Mouse (Mus musculus) adrenal gland, adult 18-20 months (tissue): ENCODE data around the gene Noa1. TPM values are rescaled to one million over a fixed set of nuclear protein-coding genes. Genes with fewer than 3 reads are reported as not detected.

Experiments
- DNase-seq, 2 experiments: peaks; one replicate each; pipeline ENCODE4 v3.0.0; 2021 to 2022; ENCODE audit warnings: low spot score in 2 of 2
- total RNA-seq, 2 experiments: library from RNA; stranded (reverse); gene quantifications; 1 replicate in 1 of 2; 2 replicates in 1 of 2; pipeline ENCODE4 v1.2.3; 2021

Gene Noa1
- total RNA-seq, 2 experiments from 2014 or later: 22.5 to 25.9 TPM

DNA sequence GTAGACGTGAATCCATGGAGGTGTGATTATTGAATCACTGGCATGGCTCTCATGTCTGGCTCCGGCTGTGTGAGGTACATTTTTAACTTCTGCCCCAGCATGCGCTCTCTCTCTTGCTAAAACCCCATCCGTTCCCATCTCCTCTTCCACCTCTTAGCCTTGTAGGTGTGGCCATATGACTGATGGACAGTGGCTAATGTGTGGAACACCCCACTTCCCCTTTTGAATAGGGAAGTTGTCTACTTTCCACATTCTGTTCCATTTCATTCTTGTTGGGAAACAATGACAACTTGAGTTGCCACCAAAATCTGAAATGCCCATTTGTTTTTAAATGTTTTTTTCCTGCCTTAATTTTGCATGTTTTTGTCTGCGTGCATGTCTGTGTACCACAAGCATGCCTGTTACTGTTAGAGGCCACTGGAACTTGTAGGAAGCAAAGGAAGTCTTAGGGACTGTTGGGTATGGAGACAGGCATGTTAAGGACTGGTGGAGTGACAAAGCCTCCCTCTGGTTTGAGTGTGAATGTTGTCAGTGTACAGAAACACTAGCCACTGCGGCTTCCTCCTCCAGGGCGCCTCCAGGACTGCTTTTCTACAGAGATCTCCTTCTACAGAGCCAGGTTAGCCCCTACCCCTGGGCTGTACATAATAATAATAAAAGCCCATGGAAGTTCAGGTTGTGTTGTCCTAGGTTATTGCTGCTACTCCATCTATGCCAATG is 16.9 kb downstream of the Noa1 start:
- DNase-seq: no peak

DNA sequence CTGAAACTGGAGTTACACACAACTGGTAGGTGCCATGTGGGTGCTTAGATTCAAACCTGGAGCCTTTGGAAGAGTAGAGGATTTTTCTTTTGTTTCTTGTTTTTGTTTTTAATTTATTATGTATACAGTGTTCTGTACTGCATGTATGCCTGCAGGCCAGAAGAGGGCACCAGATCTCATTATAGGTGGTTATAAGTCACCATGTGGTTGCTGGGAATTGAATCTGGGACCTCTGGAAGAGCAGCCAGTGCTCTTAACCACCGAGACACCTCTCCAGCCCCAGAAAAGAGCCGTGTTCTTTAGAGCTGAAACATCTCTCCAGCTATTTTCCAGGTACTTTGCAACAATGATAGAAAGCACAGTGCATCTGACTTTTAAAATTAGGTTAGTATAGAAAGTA is 19.3 kb downstream of the Noa1 start:
- DNase-seq: no peak

DNA sequence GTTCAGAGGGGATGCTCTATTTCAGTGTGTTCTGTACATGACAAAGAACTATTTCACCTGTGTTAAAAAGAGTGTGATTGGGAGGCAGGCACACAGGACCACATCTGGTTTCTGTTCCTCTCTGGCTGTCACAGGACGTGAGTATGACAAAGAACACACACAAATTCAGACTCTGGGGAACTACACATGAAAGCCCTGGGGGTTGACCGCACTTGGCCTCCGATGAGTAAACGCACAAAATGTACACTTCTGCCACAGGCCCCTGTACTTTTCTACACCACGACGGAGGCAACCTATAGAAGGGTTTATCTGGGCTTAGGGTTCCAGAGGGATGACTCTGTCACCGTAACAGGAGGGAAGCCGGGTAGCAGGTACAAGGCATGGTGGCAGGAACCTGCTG is 20.2 kb downstream of the Noa1 start:
- DNase-seq: no peak

DNA sequence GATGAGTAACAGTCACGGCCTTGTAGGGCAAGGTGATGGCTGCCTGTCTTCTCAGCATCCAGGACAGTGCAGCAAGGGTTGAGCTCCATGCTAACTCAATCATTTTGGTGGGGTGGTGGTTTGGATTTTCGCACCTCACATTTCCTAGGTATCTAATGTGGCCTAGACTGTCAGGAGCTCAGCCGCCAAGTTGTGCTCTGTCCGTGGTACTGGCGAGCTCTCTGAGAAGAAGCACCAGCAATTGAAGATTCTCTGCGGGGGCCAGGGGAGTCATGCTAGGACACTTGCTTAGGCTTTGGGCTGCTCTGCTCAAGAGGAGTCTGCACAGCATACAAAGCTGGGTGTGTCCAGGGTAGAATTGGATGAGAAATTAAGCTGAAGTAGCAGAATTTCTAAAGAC is 22.0 kb downstream of the Noa1 start:
- no peak for DNase-seq

DNA sequence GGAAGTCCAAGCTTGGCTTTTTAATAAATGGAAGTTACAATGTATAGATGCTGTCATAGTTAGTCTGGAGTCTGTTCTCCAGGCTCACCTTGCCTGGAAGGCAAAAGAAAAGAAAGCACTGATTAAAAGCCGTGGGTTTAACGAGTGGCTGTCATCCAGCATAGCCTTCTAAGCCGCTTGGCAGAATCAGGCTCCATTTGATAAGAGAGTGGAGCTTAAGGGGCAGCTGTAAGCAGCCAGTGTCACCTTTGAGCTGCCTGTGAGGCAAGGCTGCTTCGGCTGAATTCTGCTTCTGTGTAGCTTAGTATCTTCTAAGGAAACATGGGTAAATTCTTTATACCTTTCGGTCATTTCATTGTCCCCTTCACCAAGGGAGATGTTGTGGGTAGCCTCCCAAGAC is 23.0 kb downstream of the Noa1 start:
- DNase-seq: no peak

DNA sequence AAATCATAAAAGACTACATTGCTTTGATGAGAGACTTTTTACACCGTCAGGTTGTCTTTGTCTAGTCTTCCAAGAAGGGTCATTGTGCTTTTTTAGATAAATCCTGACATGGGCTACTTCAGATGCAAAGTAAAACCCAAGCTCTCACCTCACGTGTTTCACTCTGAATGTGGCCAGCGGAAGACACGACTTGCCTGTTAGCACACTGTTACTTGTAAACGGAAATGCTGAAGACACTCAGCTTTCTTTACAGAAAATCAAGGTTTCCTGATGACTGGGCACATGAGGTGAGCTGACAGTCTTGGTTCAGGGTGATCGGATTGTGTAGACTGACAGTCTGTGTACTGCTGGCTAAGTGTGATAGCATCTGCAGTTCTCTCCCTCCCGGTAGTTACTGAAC is 24.2 kb downstream of the Noa1 start:
- no peak for DNase-seq

DNA sequence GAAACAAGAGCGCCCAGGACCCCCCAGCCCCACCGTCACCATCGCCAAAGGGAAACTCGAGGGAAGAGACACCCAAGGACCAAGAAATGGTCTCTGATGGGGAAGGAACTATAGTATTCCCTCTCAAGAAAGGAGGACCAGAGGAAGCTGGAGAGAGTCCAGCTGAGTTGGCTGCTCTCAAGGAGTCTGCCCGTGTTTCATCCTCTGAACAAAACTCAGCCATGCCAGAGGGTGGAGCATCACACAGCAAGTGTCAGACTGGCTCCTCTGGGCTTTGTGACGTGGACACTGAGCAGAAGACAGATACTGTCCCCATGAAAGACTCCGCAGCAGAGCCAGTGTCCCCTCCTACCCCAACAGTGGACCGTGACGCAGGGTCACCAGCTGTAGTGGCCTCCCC is 27.6 kb downstream of the Noa1 start:
- DNase-seq: no peak

DNA sequence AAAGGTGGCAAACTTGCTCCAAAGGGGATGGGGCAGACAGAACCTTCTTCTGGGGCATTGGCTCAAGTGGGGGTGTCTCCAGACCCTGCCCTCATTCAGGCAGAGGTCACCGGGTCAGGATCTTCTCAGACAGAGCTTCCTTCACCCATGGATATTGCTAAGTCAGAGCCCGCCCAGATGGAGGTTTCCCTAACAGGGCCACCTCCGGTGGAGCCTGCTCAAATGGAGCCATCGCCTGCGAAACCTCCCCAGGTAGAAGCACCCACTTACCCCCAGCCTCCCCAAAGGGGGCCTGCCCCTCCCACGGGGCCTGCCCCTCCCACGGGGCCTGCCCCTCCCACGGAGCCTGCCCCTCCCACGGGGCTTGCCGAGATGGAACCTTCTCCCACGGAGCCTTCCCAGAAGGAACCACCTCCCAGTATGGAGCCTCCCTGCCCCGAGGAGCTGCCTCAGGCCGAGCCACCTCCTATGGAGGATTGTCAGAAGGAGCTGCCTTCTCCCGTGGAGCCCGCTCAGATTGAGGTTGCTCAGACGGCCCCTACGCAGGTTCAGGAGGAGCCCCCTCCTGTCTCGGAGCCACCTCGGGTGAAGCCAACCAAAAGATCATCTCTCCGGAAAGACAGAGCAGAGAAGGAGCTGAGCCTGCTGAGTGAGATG is 28.2 kb downstream of the Noa1 start:
- no peak for DNase-seq

DNA sequence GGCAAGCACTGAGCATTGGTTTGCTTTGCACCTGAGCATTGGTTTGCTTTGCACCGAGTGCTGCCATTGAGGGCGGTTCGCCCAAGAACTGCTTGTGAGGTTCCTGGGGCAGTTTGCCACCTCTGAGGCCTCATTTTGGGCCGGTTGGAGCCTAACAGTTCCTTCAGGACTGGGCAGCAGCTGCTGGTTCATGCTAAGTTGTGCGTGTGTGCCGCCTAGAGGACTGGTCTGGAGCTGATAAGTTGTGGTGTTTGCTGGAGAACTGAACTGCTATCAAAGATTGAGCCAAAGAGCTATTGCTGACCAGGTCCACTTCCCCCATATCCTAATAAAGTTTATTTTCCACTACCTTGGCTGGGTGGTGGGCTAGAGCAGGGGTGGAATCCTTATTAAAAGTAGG is 32.7 kb downstream of the Noa1 start:
- no peak for DNase-seq

DNA sequence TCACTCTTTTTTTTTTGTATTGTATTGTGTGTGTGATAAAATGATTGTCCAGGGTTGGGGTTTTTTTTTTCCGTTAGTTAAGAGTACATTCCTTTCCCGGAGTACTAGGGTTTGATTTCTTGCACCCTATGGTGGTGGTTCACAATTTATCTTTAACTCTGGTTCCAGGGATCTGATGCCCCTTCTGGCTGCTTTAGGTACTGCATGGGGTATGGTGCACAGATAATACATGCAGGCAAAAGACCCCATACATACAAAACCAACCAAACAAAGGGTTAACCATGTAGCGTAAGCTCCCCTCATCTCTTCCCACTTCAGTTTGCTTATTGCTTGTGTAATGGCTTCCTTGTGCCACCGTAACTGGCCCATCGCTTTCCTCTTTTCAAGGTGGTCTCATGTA is 33.9 kb downstream of the Noa1 start:
- peak; percentile 19 to 51 for DNase-seq

DNA sequence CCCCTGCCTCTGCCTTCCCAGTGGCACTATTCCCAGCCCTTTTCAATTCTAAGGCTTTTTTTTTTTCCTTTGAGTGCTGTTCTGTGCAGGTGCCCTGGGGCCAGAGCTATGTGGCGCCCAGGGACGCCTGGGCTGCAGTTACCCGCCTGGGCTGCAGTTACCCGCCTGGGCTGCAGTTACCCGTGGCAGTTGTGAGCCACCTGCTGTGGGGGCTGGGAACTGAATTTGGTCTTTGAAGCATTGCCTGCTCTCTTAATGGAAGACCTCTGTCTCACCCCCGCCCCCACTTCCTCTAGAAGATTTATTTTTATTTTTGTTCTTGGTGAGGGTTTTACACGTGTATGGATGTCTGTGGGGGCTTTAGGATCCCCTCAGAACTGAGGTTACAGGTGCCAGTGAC is 36.7 kb downstream of the Noa1 start:
- no peak for DNase-seq

DNA sequence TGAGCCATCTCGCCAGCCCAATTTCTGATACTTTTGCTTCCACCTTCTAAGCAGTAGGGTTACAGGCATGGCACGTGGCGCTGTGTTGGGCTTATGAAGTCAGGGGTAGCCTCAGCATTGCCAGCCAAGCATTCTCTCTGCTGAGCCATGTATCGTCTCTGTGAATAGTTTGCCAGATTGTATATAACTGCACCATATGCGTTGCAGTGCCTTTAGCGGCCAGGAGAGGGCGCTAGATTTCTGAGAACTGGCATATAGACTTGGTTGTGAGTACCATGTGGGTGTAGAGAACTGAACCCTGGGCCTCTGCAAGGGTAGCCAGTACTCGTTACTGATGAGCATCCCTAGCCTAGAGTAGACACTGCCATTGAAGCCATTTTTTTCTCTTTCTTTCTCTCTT is 40.5 kb downstream of the Noa1 start:
- no peak for DNase-seq

DNA sequence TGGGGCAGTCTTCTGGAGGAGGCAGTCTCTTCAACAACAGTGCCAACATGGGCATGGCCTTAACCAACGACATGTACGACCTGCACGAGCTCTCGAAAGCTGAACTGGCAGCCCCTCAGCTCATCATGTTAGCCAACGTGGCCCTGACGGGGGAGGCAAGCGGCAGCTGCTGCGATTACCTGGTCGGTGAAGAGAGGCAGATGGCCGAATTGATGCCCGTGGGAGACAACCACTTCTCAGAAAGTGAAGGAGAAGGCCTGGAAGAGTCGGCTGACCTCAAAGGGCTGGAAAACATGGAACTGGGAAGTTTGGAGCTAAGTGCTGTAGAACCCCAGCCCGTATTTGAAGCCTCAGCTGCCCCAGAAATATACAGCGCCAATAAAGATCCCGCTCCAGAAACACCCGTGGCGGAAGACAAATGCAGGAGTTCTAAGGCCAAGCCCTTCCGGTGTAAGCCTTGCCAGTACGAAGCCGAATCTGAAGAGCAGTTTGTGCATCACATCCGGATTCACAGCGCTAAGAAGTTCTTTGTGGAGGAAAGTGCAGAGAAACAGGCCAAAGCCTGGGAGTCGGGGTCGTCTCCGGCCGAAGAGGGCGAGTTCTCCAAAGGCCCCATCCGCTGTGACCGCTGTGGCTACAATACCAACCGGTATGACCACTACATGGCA is 41.8 kb downstream of the Noa1 start:
- no peak for DNase-seq

DNA sequence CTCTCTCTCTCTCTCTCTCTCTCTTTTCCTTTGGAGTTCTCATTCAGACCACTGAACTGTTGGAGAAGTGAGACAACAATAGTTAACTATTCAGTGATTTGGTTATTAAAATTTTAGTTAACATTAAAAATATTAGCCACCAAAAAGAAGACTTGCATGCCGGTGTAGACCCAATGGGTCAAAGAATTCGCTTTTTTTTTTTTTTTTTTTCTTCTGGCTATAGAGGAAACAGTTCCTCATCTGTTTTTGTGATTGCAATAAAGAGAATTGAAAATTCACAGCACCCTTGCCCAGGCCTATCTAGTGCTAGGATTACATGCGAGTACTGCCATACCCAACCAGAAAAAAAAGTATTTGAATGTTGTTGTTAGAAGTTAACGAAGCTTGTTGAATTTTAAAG is 42.4 kb downstream of the Noa1 start:
- DNase-seq: no peak

DNA sequence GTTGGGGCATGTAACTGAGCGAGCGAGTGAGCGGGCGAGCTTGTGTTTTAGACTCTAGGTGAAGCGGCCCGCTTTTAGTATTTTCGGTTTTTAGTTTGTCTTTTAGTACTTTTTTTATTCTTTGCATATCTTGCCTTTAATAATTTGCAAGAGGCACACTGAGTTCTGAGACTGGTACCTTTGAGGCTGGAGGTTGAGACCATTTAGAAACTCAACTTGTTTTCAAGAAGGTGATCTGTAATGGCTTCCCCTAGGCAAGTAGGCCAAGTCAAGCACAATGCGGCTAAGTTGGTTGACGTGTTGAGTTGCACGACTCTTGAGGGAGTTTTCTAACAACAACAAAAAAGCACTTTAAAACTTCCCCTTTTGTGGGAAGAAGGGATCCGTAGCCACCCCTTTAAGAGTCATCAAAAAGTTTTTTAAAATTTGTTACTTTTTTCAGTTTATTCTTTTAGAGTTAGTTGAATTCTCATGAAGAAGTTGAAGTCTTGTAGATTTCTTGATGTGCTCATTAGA is 42.9 kb downstream of the Noa1 start:
- no peak for DNase-seq

DNA sequence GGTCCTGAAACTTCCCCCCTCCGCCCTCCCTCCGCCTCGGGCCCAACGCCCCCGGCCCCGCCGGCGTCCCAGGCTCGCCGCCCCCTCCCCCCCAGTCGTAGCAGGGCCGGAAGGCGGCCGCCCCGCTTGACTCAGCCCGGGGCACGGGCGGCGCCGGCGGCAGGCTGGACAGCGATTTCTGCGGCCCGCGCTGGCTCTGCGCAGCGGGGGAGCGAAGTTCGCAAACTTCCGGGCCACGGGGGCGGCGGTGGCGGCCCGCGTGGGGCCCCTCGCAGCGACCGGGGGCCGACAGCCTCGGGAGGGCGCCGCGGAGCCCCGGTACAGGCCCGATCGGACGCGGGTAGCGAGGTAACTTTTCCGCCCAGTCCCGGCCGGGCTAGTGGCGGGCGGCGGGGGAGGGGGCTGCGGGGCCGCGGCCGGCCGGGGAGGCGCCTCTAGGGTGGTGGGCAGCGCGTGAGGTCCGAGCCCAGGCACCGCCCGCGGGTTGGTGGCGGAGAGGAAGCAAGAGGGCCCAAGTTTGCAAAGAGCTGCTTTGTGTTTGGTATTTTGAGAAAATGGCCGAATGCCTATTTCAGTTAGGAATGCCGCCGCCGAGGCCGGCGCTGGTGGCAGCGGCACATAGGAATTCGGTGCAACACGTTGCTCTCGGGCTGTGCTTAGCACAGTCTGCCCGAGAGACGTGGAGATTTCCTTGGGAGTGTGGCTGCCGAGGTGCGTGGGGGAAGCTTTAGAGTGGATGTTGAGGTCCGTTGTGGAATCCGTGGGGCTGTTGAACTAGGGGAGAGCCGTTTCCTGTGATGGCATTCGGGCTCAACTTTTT is 43.6 kb downstream of the Noa1 start:
- DNase-seq: peak; percentile 62 to 64

DNA sequence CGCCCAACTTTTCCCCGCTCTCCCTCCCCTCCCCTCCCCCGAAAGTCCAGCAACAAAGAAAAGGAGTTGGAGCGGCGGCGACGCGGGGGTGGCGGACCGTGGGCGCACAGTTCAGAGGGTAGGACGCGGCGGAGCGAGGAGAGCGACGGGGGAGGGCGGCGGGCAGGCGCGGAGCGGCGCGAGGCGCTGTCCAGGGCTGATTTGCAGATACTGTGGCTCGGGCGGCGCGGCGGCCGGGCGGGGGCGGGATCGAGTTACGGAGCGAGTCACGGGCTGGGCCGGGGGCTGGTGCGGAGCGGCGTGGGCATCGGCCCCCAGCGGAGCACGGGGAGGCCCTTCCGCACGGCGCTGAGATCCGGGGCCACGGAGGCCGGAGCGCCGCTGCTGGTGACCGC is 44.2 kb downstream of the Noa1 start:
- peak; percentile 73 to 79 for DNase-seq

DNA sequence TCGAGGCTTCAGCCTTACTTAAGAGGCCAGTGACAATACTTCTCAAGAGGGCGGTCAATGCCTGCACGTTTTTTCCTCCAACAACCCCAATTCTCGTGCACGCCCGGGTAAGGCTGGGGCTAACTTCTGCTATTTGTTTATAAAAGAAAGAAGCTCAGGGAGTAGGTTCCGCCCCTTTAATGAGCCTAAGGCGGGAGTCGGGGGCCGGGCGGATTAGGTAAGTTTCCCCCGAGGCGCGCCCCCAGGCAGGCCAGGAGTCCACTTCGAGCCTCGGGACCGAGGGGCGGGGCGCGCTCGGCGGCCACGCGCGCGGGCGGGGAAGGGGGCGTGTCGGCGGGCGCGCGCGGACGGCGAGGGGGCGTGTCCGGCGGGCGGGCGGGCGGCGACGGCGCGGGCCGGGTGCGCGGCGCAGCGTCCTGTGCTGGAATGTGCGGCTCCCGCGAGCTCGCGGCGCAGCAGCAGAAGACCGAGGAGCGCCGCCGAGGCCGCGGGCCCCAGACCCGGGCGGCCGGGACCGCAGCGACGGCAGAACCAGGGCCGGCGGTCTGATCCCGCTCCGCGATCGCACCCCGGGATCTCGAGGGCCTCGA is 44.7 kb downstream of the Noa1 start, which contains the start of gene Rest:
Gene Rest, plus strand, starts transcription at position 411 of the 590 bp plus-strand sequence.
- DNase-seq: peak; percentile 82 to 87

DNA sequence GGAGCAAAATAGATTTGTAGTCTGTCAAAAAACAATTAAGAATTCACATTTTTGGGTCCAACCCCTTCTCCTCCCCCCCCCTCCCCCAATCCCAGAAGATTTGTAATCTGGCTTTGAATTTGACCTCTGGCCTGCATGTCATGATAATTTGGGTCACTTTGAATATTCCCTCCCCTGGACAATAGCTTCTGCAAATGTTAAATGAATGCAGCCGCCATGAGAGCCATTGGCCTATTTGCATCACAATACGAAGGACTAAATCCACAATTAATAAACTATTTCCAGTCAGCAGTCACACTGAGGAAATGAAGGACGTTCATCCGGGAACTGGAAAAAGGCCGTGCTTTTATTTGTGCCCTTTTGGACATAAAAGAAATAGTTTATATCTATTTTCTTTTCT is 47.8 kb downstream of the Noa1 start:
- DNase-seq: no peak

DNA sequence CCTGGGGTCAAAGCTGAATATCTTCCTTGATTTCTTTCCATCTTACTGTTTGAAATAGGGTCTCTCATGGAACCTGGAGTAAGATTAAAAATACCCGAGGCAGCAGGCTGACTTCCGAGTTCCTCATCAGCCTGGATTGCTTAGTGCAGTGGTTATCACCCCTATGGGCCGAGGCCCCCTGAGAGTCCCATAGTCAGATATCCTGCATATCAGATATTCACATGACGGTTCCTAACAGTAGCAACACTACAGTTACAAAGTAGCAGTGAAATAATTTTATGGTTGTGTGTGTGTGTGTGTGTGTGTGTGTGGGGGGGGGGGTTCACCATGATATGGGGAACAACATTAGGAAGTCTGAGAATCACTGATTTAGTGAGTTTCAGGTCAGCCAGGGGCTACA is 48.7 kb downstream of the Noa1 start:
- DNase-seq: no peak

DNA sequence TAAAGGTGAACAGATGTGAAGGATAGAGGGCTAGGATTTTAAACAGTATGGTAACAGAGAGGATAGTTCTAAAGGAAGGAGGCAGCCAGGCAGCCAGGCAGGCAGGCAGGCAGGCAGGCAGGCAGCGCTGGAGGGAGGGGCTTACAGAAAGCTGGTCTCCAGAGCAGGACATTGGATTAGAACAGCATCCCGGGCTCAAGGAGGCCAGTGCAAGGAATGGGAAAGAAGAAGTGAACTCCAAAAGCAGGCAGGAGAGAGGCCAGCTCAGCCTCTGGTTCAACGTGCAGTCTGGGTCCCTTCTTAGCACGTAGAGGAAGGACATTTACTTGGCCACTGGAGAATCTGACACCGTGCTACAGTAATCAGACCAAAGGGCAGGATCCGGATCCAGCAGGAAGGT is 49.7 kb downstream of the Noa1 start:
- DNase-seq: no peak
